Mouse (Mus musculus) intestine, embryonic 15.5 days (tissue): ENCODE data around the gene Rftn1. TPM values are rescaled to one million over a fixed set of nuclear protein-coding genes. Genes with fewer than 3 reads are reported as not detected.

Source experiments
- ATAC-seq: fragments of 200-750 bp; cut with Nextera tagmentation; 2 replicates; pipeline ENCODE4 v1.8.0; 2017; ENCODE audit warnings: moderate TSS enrichment, moderate library complexity
- H3K27ac ChIP-seq: fragments of 300-500 bp; sonication (generic); 2 replicates; pipeline ENCODE4 v1.5.1; 2015; ENCODE audit warnings: mild to moderate bottlenecking, inconsistent platforms
- H3K27me3 ChIP-seq: fragments of 300-500 bp; sonication (generic); replicated peaks from 2 replicates; pipeline ENCODE4 v1.6.1; 2015; ENCODE audit warnings: inconsistent platforms
- H3K36me3 ChIP-seq: fragments of 300-500 bp; sonication (generic); 2 replicates; pipeline ENCODE4 v1.6.1; 2015; ENCODE audit warnings: inconsistent platforms
- H3K4me1 ChIP-seq: fragments of 300-500 bp; sonication (generic); replicated peaks from 2 replicates; pipeline ENCODE4 v1.6.1; 2015; ENCODE audit warnings: inconsistent platforms
- H3K4me2 ChIP-seq: fragments of 300-500 bp; sonication (generic); replicated peaks from 2 replicates; pipeline ENCODE4 v1.6.1; 2015; ENCODE audit warnings: mild to moderate bottlenecking, inconsistent platforms
- H3K4me3 ChIP-seq: fragments of 300-500 bp; sonication (generic); replicated peaks from 2 replicates; pipeline ENCODE4 v1.5.1; 2015; ENCODE audit warnings: inconsistent platforms
- H3K9ac ChIP-seq: fragments of 300-500 bp; sonication (generic); 2 replicates; pipeline ENCODE4 v1.6.1; 2015; ENCODE audit warnings: inconsistent platforms
- H3K9me3 ChIP-seq: fragments of 300-500 bp; sonication (generic); 2 replicates; pipeline ENCODE4 v1.6.1; 2016; ENCODE audit warnings: inconsistent platforms
- WGBS: fragments of 180-500 bp; shearing (Covaris S2); methylation state at CpG from one replicate; pipeline ENCODE4 v1.1.7; 2015; 5-methylcytosine and 5-hydroxymethylcytosine counted together
- polyA plus RNA-seq: library from polyadenylated mRNA; unstranded; fragments of >200 nt; fragmentation: Nextera tagmentation; extraction: Ambion mirVana; gene quantifications from 2 replicates; pipeline ENCODE4 v1.2.1, GENCODE M21; 2015

The Rftn1 gene
- polyA plus RNA-seq, 1 experiment from 2014 or later: 10.1 TPM

DNA sequence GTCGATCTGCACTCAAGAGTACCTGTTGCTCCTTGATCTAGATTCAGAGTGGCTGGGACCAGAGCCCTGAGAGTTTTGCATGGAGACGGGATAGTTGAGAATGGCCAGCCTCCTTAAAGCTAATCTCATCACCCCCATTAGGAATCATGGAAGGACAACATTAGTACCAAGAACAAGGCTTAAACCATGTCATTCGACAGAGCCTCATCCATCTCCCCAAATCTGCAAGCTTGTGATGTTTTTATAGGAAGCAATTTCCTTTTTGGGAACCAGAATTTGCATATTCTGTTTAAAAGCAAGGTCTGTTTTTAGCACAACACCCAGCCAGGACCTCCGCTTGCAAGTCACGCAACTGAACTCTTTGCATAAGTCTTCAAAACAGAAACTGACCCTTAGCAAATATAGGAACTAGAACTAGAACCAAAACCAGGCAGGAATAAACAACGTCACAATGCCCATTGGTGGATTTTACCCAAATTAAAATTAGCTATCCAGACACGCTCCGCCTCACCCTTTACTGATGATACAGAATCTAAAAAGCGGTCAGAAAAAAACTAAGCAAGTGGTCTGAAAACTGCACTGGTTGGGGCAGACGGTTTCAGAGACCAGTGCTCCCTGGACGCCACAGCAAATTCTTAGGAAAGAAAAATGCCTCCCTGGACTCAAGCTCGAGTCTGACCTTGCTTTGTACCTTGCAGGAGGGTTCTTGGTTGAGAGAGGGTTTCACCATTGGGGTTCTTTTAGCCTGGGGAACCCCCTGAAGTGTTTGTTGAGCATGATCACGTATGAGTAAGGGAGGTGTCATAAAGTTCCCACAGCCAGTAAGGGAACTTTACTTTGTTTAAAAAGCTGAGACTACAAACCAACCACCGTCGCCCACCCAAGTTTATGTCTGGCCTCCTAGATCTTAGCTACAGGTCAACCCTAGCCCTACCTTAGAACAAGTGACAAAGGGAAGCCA lies 33.0 kb downstream of the Rftn1 start:
- H3K4me1 ChIP-seq: no peaks in the 10 kb centered on the region
- no peaks in the 10 kb centered on the region for H3K9me3 ChIP-seq
- no peak for ATAC-seq
- H3K9ac ChIP-seq: no peak overlapping the region
- H3K36me3 ChIP-seq: no peaks in the 10 kb centered on the region
- H3K27me3 ChIP-seq: no peaks in the 10 kb centered on the region
- H3K4me2 ChIP-seq: no peak overlapping the region
- no peak overlapping the region for H3K4me3 ChIP-seq
- WGBS: 84% methylated on average over 15 of the region's 15 CpGs
- no peak overlapping the region for H3K27ac ChIP-seq

GRCm38 (mm10) chr17:50152085-50152484 lies 38.4 kb downstream of the Rftn1 start:
- Histone ChIP-seq H3K9ac (no peak overlapping the region), H3K27me3 (no peaks in the 10 kb centered on the region)
- 91% methylated on average over 5 of the region's 5 CpGs for WGBS

DNA sequence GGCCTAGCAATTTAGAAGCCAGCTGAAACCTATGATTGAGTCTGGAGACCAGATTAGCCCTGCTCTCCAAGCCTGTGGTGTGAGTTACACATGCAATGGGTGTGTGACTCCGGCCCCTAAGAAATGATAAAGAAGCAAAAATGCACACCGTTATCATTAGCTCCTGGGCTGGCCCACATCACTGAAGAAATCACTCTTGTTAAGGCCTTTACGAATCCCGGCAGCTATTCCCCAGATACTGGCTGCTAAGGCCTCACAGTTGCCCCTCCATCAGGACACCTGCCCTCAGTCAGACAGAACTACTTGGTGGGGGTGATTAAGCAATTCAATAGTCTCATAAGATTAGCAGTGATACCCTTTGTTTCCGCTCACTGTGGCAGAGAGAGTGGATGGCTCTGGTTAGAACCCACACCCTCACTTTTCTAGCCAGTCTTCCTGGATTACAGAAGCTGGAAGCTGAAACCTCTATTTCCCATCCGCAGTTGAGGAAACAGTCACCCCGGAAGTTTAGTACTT lies 39.2 kb downstream of the Rftn1 start:
- H3K36me3 ChIP-seq: no peaks in the 10 kb centered on the region
- WGBS: 89% methylated on average over 7 of the region's 7 CpGs
- no peak overlapping the region for H3K4me2 ChIP-seq
- no peaks in the 10 kb centered on the region for H3K27me3 ChIP-seq
- H3K9ac ChIP-seq: no peak overlapping the region
- no peak for ATAC-seq
- H3K27ac ChIP-seq: no peak overlapping the region
- H3K4me3 ChIP-seq: no peak overlapping the region
- H3K4me1 ChIP-seq: 0 out of 2 replicates have a peak, but pooled peaks cover 2% of the 10 kb centered on the region
- no peaks in the 10 kb centered on the region for H3K9me3 ChIP-seq

More at GRCm38 (mm10) chr17:50152085-50152484, 38.4 kb downstream of the Rftn1 start:
- no peaks in the 10 kb centered on the region for H3K9me3 ChIP-seq
- 0 out of 2 replicates have a peak, but pooled peaks cover 2% of the 10 kb centered on the region for H3K4me1 ChIP-seq
- no peak overlapping the region for H3K27ac ChIP-seq
- no peaks in the 10 kb centered on the region for H3K36me3 ChIP-seq
- no peak overlapping the region for H3K4me2 ChIP-seq
- H3K4me3 ChIP-seq: no peak overlapping the region
- ATAC-seq: no peak

GRCm38 (mm10) chr17:50150416-50151207 lies 39.9 kb downstream of the Rftn1 start:
- WGBS: 62% methylated on average over 16 of the region's 16 CpGs
- Histone ChIP-seq H3K9ac (no peak overlapping the region), H3K27me3 (no peaks in the 10 kb centered on the region), H3K4me2 (no peak overlapping the region), H3K27ac (no peak overlapping the region), H3K36me3 (no peaks in the 10 kb centered on the region), H3K9me3 (no peaks in the 10 kb centered on the region), H3K4me3 (no peak overlapping the region), H3K4me1 (0 out of 2 replicates have a peak, but pooled peaks cover 2% of the 10 kb centered on the region)
- ATAC-seq: no peak

- Histone ChIP-seq H3K4me1 (0 out of 2 replicates have a peak, but pooled peaks cover 2% of the 10 kb centered on the region), H3K36me3 (no peaks in the 10 kb centered on the region), H3K9me3 (no peaks in the 10 kb centered on the region), H3K4me2 (no peak overlapping the region), H3K9ac (no peak overlapping the region), H3K4me3 (no peak overlapping the region), H3K27ac (no peak overlapping the region), H3K27me3 (no peaks in the 10 kb centered on the region)
- WGBS: 67% methylated on average over 14 of the region's 14 CpGs
- no peak for ATAC-seq
Observed at GRCm38 (mm10) chr17:50149690-50150210, 40.7 kb downstream of the Rftn1 start.

DNA sequence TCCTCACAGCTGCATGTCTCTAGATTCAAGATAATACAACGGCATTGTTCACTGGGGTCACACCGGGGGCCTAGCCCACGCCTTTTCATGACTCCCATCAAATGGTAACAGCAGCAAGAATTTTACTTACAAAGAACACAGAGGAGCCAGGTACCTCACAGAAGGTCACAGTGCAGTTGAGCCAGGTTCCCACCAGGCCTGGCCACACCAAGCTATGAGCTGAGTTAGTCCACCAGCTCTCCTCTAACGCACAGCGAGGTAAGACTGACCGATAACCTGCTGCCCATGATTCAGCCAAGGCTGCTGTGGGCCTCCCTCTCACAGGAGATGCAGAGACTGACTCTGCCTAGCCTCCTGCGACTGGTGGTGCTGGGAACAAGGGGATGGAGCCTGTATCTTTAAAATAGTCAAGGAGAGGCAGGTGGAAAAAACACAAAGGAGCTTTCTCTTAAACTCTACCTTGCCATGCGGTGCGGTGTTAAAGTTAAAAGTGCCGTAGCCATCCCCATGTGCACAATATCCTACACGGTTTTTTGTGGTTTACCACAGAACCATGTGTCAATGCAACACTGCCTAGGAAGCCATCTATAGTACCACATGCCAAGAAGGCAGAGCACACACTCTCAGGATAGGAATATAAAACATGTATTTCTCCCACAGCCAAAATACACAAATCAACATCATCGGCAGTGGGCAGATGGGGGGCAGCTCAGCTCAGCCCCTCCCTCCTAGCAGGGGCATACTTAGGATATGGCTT lies 42.5 kb downstream of the Rftn1 start:
- no peak overlapping the region for H3K4me2 ChIP-seq
- WGBS: 89% methylated on average over 12 of the region's 12 CpGs
- ATAC-seq: no peak
- H3K27ac ChIP-seq: no peak overlapping the region
- no peak overlapping the region for H3K9ac ChIP-seq
- H3K4me3 ChIP-seq: no peak overlapping the region
- H3K36me3 ChIP-seq: no peaks in the 10 kb centered on the region
- H3K9me3 ChIP-seq: no peaks in the 10 kb centered on the region
- no peaks in the 10 kb centered on the region for H3K27me3 ChIP-seq
- H3K4me1 ChIP-seq: 0 out of 2 replicates have a peak, but pooled peaks cover 2% of the 10 kb centered on the region

DNA sequence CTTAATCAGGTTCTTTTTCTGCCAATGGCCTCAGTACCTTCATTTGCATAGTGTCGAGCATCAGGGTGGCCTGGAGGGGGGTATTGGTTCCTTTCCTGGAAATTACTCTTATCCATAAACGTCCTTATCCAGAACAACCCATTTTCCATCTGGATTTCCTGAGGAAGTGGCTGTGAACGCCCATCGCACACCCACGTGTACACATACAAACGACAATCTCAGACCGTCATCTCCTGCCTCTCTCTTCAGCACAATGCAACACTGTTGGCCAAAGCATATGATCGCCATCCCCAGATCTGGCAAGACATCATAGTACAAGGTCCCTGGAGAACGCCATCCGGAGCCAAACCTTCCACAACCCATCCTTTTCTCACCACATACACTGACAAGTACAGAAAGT lies 47.1 kb downstream of the Rftn1 start:
- no peak overlapping the region for H3K9ac ChIP-seq
- no peaks in the 10 kb centered on the region for H3K4me1 ChIP-seq
- no peaks in the 10 kb centered on the region for H3K27me3 ChIP-seq
- H3K27ac ChIP-seq: no peak overlapping the region
- H3K4me2 ChIP-seq: no peak overlapping the region
- H3K36me3 ChIP-seq: no peaks in the 10 kb centered on the region
- H3K9me3 ChIP-seq: no peaks in the 10 kb centered on the region
- no peak for ATAC-seq
- WGBS: 89% methylated on average over 10 of the region's 10 CpGs
- H3K4me3 ChIP-seq: no peak overlapping the region

- ATAC-seq: no peak
- H3K4me1 ChIP-seq: no peaks in the 10 kb centered on the region
- no peaks in the 10 kb centered on the region for H3K9me3 ChIP-seq
- H3K27me3 ChIP-seq: no peaks in the 10 kb centered on the region
- no peak overlapping the region for H3K4me2 ChIP-seq
- no peak overlapping the region for H3K27ac ChIP-seq
- no peak overlapping the region for H3K4me3 ChIP-seq
- 63% methylated on average over 8 of the region's 8 CpGs for WGBS
- H3K9ac ChIP-seq: no peak overlapping the region
- no peaks in the 10 kb centered on the region for H3K36me3 ChIP-seq
Observed at GRCm38 (mm10) chr17:50142553-50142952, 47.9 kb downstream of the Rftn1 start.

DNA sequence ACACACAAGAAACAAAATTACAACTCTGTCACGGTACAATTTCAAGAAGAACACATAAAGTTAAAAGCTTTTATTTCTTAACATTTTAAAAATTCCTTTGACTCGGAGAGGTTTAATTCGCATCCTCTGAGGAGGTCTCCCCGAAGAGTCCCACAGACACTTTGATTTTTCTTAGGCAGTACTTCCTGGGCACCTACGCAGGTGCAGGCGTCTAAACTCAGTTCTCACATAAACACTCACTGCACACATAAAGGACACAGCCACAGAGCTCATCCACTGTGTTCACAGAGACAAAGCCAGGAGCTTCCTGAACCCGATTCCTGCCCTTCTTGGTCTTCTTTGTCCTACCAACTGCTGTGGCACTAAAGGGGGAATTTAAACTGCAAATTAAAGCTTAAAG lies 48.3 kb downstream of the Rftn1 start:
- no peak overlapping the region for H3K4me3 ChIP-seq
- no peak for ATAC-seq
- H3K36me3 ChIP-seq: no peaks in the 10 kb centered on the region
- 89% methylated on average over 7 of the region's 7 CpGs for WGBS
- H3K27me3 ChIP-seq: no peaks in the 10 kb centered on the region
- no peak overlapping the region for H3K27ac ChIP-seq
- H3K9me3 ChIP-seq: no peaks in the 10 kb centered on the region
- H3K4me1 ChIP-seq: no peaks in the 10 kb centered on the region
- no peak overlapping the region for H3K4me2 ChIP-seq
- H3K9ac ChIP-seq: no peak overlapping the region

DNA sequence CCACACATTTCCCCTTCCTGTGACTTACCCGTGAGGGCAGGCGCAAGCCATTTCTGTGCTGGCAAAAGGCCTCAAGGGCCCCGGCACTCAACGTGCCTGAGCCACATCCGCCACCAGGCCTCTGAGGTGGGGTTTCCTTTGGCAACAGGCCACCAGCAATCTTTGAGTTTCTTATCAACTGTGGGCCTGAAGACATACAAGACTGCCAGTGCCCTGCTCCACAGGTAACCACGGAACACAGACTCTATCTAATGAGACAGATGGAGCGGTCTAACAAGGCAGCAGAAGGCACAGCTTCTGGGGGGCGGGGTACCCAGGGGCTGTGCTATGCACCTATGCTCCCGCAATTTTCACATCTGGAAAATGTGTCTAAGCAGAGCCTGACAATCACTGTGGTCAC lies 54.4 kb downstream of the Rftn1 start:
- peak; percentile 53; the same call in 1 of the 2 replicates for ATAC-seq
- 66% methylated on average over 9 of the region's 9 CpGs for WGBS
- Histone ChIP-seq H3K4me3 (no peak overlapping the region), H3K4me1 (no peaks in the 10 kb centered on the region; the same call in 1 of the 2 replicates), H3K27ac (no peak overlapping the region), H3K9me3 (no peaks in the 10 kb centered on the region), H3K4me2 (no peak overlapping the region), H3K36me3 (no peaks in the 10 kb centered on the region), H3K27me3 (no peaks in the 10 kb centered on the region), H3K9ac (no peak overlapping the region)

- no peak overlapping the region for H3K27ac ChIP-seq
Observed at GRCm38 (mm10) chr17:50135466-50135865, 55.0 kb downstream of the Rftn1 start.

More at GRCm38 (mm10) chr17:50135466-50135865, 55.0 kb downstream of the Rftn1 start:
- Histone ChIP-seq H3K4me3 (no peak overlapping the region), H3K4me1 (no peaks in the 10 kb centered on the region; the same call in 1 of the 2 replicates), H3K4me2 (no peak overlapping the region), H3K27me3 (no peaks in the 10 kb centered on the region), H3K9ac (no peak overlapping the region), H3K9me3 (no peaks in the 10 kb centered on the region), H3K36me3 (no peaks in the 10 kb centered on the region)
- 82% methylated on average over 10 of the region's 10 CpGs for WGBS
- ATAC-seq: no peak
